Mouse (Mus musculus) fat pad, adult 2 months (tissue): ENCODE results near the gene Zfp3.

Experiments used
- DNase-seq: peaks from one replicate; pipeline ENCODE4 v3.0.0-alpha.2; 2011; ENCODE audit warnings: low read depth, low spot score; ENCODE audit errors: extremely low read depth

Gene Zfp3

DNA sequence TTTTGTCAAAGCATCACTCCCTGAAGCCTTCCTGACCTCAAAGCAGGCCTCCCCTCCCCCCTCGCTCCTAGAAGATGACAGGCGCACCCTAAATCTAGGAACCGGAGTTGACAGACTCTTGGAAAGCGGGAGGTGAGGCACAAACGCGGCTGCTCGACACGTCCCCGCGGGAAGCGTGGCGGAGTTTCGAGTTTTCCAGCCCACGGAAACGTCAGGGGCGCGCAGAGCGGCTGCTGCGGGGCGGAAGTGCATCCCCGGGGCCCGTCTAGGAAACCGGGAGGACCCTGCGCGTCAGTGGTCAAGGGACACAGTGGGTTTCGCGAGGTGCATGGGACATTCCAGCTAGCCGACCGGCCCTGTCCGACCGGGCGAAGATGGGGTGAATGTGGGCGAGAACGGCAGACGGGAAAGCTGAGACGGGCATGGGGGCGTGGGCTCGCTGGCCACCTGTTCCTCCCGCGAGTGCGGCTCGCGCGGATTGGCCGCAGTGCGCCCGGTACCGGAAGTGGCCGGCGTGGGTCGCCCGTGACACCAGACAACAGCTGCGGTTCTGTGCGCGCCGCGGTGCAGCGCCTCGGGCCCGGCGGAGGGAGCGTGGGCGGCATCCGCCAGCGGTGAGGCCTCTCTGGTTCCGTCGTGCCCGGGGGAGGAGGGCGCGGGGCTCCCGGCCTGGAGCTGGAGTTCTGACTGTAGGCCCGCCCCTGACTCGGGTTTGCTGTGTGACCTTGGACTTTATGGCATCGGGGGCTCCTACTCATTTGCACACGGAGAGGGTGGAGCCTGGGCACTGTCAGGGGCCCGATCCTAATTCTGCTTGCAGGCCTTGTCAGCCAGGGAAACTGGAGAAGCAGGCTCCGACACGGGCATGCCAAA is at the start of gene Zfp3:
TSS of gene Zfp3 (plus strand) at position 274 of the 873 bp plus-strand sequence.
- no peak for DNase-seq

DNA sequence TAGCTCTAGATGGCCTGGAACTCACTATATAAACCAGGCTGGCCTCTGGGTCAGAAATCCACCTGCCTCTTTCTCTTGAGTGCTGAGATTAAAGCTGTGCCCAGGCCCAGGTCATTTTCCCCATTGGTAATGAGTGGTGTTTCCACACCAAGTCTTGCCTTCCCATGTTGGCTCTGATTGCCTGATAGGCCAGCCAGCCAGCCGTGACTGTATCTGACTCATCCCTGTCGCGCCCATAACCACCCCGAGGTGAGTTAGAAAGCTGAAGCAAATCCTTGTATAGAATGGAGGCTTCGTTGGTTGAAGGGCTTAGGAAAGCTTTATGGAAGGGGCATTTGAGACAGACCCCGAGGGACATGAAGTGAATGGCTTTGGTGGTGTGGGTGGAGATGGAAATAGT is 48.2 kb upstream of the Zfp3 start:
- DNase-seq: no peak

GRCm38 (mm10) chr11:70718481-70718880 is 45.5 kb upstream of the Zfp3 start:
- DNase-seq: no peak

- DNase-seq: no peak
These were observed 43.4 kb upstream of the Zfp3 start for GRCm38 (mm10) chr11:70720567-70720966.

DNA sequence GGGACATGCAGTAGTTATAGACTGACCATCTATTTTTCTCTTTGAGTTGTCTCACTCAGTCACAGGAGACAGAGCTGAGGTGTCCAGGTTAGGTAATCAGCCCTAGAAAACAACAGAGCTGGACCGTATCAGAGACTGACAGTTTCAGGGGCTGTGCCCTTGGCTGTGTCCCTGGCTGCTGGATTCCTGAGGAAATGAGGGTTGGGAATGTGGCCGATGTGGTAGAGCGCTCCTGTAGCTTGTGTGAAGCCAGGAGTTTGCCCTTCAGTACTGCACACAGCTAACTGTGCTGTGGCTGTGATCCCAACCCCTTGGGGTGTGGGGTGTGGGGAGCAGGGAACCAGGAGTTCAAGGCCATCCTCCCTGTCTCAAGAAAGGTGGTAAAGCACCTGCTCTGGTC is 42.9 kb upstream of the Zfp3 start:
- no peak for DNase-seq

- DNase-seq: no peak
These were observed 39.3 kb upstream of the Zfp3 start for GRCm38 (mm10) chr11:70724706-70725105.

GRCm38 (mm10) chr11:70726585-70726984 is 37.4 kb upstream of the Zfp3 start:
- no peak for DNase-seq

DNA sequence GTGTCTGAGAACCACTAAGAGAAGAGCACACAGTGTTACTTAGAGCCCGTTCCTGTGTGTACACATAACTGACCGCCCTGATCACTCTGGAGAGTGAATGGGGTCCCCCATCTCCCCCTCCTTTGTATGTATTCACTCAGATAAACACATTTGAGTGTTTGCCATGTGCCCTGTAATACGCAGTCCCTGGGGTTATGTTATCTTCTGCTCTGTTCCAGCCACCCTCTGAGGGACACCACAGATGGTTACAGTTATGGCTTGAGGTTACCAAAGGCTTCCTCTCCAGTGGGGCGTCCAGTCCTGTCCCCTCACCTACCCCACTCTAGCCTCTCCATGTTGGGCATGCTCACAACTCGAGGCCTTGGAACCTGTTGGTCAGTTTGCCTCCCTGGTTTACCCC is 36.6 kb upstream of the Zfp3 start:
- no peak for DNase-seq

- no peak for DNase-seq
These were observed 33.5 kb upstream of the Zfp3 start for GRCm38 (mm10) chr11:70730427-70731038.

DNA sequence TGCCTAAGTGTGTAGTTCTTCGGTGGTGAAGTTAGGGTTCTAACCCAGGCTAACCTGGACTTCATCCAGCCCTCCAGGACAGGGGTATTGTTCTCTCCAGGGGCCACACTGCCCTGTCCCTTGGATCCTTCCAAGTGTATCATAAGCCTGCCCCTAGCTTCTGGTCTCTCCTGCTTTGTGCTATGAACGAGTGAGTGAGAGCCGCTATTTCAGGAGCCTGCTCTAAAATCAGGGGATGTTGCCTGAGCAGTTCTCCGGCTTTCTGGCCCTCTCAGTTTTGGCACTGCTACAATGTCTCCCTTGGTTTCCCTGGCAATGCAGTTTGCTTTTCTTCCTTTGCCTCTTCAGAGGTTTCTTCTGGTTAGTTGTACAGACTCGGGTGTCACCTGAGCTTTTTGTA is 32.8 kb upstream of the Zfp3 start:
- no peak for DNase-seq

- no peak for DNase-seq
These were observed 30.8 kb upstream of the Zfp3 start for GRCm38 (mm10) chr11:70733256-70733655.

DNA sequence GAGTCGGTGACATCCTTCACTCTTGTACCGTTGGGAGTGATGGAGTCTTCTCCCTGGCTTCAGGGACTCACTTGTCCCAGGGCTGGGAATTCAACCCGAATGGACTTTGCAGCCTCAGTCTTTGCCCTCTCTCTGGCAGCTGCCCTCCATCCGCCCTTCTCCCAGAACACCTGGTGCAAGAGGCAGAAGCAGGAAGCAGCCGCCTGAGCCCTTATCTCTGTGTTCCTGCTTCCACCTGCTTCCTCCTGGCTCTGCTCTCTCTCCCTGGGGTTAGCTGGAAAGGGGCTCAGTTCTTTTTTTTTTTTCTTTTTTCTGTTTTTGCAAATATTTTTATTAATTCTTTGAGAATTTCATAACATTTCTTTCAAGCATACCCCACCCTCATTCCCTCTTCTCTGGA is 26.3 kb upstream of the Zfp3 start:
- DNase-seq: no peak

DNA sequence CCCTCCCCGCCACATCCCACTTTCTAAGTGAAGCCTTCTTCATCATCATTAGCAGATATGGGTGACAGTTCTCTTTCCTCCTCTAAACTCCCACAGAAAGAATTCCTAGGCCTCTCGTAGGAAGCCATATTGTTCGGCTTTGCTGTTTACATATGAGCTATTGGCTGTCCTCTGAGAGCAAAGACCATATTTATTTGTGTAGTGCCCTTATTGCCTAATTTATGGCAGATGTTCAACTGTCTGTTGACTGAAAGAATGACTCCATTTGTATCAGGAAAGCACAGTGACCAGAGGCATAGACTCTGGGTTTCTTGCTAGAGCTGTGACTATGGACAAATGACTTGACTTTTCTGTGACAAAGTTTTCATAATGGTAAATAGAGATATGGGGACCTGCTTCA is 22.4 kb upstream of the Zfp3 start:
- DNase-seq: no peak

DNA sequence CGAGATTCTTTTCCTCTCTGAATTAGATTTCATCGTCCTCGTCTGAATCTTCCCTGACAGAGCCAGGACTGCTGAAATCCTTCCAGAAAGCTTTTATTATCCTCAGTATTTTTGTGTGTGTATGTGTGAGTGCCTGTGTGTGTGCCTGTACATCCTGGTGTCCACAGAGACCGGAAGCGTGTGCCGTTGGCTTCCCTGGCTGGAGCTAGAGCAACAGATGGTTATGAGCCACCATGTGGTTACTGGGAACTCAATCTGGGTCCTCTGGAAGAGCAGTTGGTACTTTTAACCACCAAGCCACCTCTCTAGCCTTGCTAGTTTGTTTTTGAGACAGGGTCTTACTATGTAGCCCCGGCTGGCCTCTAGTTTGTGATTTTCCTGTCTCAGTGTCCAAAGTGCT is 21.9 kb upstream of the Zfp3 start:
- DNase-seq: no peak

DNA sequence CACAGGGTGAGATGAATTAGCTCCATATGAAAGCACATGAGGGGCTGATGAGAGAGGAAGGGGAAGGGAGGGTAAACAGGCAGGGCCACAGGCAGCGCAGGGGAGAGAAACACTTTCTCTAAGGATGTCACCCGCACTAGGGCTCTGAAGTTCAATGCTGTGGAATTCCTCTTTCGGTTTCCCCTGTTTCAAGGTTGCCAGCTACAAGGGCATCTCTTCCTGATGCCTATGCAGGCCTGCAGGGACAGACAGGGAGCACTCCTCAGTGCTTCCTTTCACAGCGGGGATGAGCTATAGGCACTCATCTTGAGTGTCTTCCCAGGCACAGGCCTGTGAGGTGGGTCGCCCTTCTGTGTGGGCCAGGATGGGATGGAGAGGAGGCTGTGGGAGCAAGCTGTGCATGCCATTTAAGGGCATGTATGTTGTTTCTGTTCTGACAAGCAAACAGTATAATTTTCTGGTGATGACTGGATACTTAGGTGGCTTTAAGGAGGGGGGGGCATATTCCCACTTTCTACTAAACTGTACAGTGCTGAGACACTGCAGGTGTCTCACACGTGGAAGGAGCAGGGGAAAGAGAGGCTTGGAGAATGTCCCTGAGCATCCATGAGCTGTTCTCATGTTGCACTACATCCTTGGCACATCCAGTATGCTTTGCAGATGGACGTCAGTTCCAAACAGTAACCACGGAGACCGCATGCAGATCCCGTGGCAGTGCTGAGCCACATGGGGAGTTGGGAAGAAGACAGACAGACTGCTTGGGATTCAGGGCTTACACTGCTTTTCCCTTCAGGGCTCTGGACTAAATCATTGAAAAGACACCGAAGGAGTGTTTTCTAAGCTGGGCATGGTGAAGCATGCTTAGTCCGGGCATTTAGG is 21.2 kb upstream of the Zfp3 start:
- no peak for DNase-seq

DNA sequence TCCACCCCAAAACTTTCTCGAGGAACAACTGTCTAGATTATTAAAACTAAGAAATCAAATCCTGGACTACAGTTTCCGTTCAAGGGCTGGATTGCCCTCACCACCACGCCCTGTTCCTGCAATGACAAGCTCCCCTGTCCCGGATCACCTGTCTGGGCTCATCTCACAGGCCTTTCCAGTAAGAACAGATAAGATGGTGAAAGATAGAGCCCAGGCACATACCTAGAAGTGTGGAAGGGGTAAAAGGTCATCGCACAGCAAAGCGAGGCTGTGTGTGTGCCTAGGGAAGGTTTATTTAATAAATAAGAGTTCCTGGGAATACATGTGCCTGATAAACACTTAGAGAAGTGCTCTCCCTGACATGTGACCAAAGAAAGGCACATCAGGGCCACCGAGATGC is 18.4 kb upstream of the Zfp3 start:
- no peak for DNase-seq

- no peak for DNase-seq
These were observed 16.0 kb upstream of the Zfp3 start for GRCm38 (mm10) chr11:70747876-70748545.

DNA sequence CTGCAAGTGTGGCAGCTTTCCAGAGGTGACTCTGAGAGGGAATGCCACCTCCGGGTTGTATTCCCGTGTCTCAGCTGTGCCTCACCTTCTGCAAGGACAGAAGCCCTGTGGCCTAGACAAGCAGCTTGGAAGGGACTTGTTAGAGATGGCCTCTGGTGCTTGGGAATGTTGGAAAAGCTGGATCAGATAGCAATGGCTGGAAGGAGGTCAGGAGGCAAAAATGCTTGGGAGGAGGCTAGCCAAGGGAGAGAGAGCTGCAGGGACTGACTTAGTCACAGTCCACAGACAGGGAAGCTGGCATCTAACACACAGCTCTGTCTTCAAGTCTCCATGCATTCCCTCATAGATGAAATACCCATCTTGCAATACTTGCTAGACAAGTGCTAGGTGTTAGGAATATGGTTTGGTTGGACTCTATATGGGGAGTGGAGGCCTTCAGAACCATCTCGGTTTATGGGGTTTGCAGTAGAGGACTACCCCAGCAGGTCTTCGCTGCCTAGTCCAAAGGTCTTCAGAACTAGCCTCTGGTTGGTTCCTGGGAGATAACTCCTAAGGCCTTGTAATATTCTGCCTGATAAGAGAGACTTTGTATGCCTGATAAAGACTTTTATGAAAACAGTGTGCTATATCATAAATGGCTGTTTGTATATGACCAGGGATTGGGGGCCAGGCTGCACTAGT is 11.5 kb upstream of the Zfp3 start:
- peak; percentile 84 for DNase-seq

DNA sequence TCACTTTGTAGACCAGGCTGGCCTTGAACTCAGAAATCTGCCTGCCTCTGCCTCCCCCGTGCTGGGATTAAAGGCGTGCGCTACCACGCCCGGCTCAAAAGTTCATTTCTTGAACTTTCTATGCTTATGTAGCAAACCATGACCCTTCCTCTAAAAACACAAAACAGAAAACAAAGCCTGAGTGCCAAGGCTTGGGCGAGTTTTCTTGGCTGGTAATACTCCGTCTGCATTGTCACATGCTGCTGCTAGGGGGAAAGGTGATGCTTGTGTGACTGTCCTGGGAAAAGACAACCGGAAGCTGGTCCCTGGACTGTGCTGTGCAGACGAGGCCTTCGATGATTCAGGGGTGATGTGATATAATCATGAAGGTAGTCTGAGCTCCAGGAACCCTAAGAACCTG is 10.9 kb upstream of the Zfp3 start:
- no peak for DNase-seq

DNA sequence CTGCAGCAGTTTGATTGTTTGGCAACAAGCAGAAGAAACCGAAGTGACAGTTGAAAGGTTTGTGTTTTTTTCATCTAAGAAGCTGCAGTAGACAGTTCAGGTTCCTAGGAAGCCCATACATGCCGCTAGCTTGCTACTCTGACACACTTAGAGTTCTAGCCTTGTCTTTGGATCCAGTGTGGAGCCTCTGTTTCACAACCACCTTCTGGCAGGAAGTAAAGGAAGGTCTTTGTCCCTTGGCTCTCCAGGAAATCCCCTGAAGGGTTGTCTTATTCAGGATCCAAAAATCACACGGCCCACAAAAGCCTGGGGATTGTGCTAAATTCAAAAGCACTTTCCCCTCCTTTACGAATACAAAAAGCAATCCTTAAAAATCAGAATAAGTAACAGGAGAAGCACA is 9.5 kb upstream of the Zfp3 start:
- DNase-seq: peak; percentile 90

GRCm38 (mm10) chr11:70754958-70755357 is 9.1 kb upstream of the Zfp3 start:
- no peak for DNase-seq
